26 mouse cellular contexts compared by ENCODE assay signal in the genomic region with DNA sequence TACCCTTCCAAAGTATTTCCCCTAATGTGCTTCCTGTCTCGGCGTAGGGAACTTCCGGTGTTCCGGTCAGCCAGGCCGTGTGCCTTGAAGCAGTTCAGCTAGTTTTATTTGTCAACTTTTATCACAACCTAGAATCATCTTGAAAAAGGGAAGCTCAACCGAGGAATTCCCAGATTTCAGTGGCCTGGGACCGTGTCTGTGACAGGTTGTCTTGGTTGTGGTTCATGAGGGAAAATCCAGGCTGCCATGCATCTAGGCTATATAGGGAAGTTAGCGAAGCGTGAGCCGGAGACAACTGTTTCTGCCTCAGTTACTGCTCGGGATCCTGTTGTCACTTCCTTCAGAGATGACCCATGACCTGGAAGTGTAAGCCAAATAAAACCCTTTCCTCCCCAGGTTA. TPM values are rescaled to one million over a fixed set of nuclear protein-coding genes. Genes with fewer than 3 reads are reported as not detected.
DNase-seq lines count a peak whose midpoint lies in the region; ATAC-seq and TF ChIP-seq lines count a peak whose summit lies in the region.
"Had no signal": no experiment of that assay in that cellular context is flagged by ENCODE, and none has a peak within 500 bp of the region (broad histone marks: within the 10 kb centered on the region; RNA-seq: fewer than 3 reads in every experiment).

No protein-coding gene starts in this region.

- peaks cover 5% of the 10 kb centered on the region for H3K4me1 ChIP-seq in testis, adult 2 months (ENCODE audit: control insufficient read depth, insufficient read depth, low read length)
- peaks cover 5 to 25% of the 10 kb centered on the region in 2 experiments for H3K4me1 ChIP-seq in CH12.LX (ENCODE audit: control insufficient read depth in 1 of 2, insufficient read depth in 2 of 2)
- H3K4me1 ChIP-seq in brown adipose tissue, adult 24 weeks (ENCODE audit: control insufficient read depth, insufficient read depth, insufficient read length, low read length), result 0 out of 2 replicates have a peak, but pooled peaks cover 2% of the 10 kb centered on the region
- H3K4me1 ChIP-seq: embryonic facial prominence, embryonic 12.5 days; forebrain, embryonic 13.5 days; heart, embryonic 15.5 days; hindbrain, embryonic 10.5 days; kidney, embryonic 15.5 days; limb, embryonic 10.5 days; midbrain, embryonic 15.5 days; neural tube, embryonic 13.5 days had no signal

- H3K9me3 ChIP-seq in CH12.LX (replicated peaks; ENCODE audit: low read length), result no peaks in the 10 kb centered on the region
- H3K9me3 ChIP-seq: embryonic facial prominence, embryonic 12.5 days; forebrain, embryonic 13.5 days; heart, embryonic 15.5 days; hindbrain, embryonic 10.5 days; kidney, embryonic 15.5 days; limb, embryonic 10.5 days; midbrain, embryonic 15.5 days; neural tube, embryonic 13.5 days had no signal

- TF ChIP-seq EP300 in CH12.LX (IDR thresholded peaks at IDR 0.05; ENCODE audit: low read length), result no peak

- no peak overlapping the region for H3K4me2 ChIP-seq in CH12.LX (ENCODE audit: insufficient read depth, low read depth, poor library complexity, severe bottlenecking)
- H3K4me2 ChIP-seq: embryonic facial prominence, embryonic 12.5 days; forebrain, embryonic 13.5 days; heart, embryonic 15.5 days; kidney, embryonic 15.5 days; midbrain, embryonic 15.5 days; neural tube, embryonic 13.5 days had no signal

- peak overlapping the region; percentile 39 for H3K27ac ChIP-seq in testis, adult 2 months (ENCODE audit: control insufficient read depth, insufficient read depth, low read depth, low read length)
- no peak overlapping the region for H3K27ac ChIP-seq in CH12.LX (ENCODE audit: insufficient read depth, low read depth)
- 0 out of 2 replicates have a peak overlapping the region, but pooled peaks have one; percentile 26 for H3K27ac ChIP-seq in brown adipose tissue, adult 24 weeks (replicated peaks; ENCODE audit: low read depth, low read length)
- H3K27ac ChIP-seq: embryonic facial prominence, embryonic 12.5 days; forebrain, embryonic 13.5 days; gastrocnemius, adult 2 months; heart, embryonic 15.5 days; hindbrain, embryonic 10.5 days; hindbrain, postnatal 0 days; kidney, embryonic 15.5 days; left cerebral cortex, adult 2 months; limb, embryonic 10.5 days; midbrain, embryonic 15.5 days; neural tube, embryonic 13.5 days had no signal

- TF ChIP-seq RAD21 in CH12.LX (IDR thresholded peaks at IDR 0.05; ENCODE audit: low read depth, low read length), result no peak

- H3K27me3 ChIP-seq in testis, adult 2 months (ENCODE audit: control insufficient read depth, insufficient read depth, low read length), result no peaks in the 10 kb centered on the region
- no peaks in the 10 kb centered on the region for H3K27me3 ChIP-seq in CH12.LX (replicated peaks)
- H3K27me3 ChIP-seq: embryonic facial prominence, embryonic 12.5 days; forebrain, embryonic 13.5 days; heart, embryonic 15.5 days; kidney, embryonic 15.5 days; midbrain, embryonic 15.5 days; neural tube, embryonic 13.5 days had no signal

- dilution Hi-C loops in CH12.LX (cut with MboI; ENCODE audit: extremely low pct_ligation_motif_present, extremely low pct_unique_long_range_greater_than_20kb, low sequenced_read_pairs), result no loop called here

- TF ChIP-seq CTCF in testis, adult 2 months (IDR thresholded peaks at IDR 0.05; ENCODE audit: control insufficient read depth, insufficient read depth, insufficient replicate concordance, low read depth, low read length), result no peak
- no peak for TF ChIP-seq CTCF in CH12.LX (conservative IDR thresholded peaks at IDR 0.05 in 1 of 2, IDR thresholded peaks at IDR 0.05 in 1 of 2; ENCODE audit: low read depth in 2 of 2, low read length in 2 of 2)

- in situ Hi-C loops in CH12.LX (cut with MboI; ENCODE audit: low pct_ligation_motif_present, low pct_unique_long_range_greater_than_20kb, low sequenced_read_pairs), result no loop called here

- peak; percentile 21 for ATAC-seq in megakaryocyte progenitor cell, adult 5-6 weeks (replicated peaks; ENCODE audit: poor library complexity)
- ATAC-seq: forebrain, embryonic 13.5 days; hindbrain, postnatal 0 days; intestine, postnatal 0 days; midbrain, embryonic 15.5 days had no signal

- peak overlapping the region; percentile 84 for H3K4me3 ChIP-seq in testis, adult 2 months (ENCODE audit: control insufficient read depth, low read depth, low read length)
- no peak overlapping the region for H3K4me3 ChIP-seq in CH12.LX (replicated peaks in 1 of 3; ENCODE audit: low read depth in 2 of 3, low read length in 2 of 3, poor library complexity in 1 of 3)
- no peak overlapping the region for H3K4me3 ChIP-seq in brown adipose tissue, adult 24 weeks (ENCODE audit: insufficient read depth, low read depth, low read length)
- H3K4me3 ChIP-seq: embryonic facial prominence, embryonic 12.5 days; forebrain, embryonic 13.5 days; heart, embryonic 15.5 days; hindbrain, embryonic 10.5 days; kidney, embryonic 15.5 days; left cerebral cortex, adult 2 months; limb, embryonic 10.5 days; midbrain, embryonic 15.5 days; myocyte; neural tube, embryonic 13.5 days had no signal

- H3K36me3 ChIP-seq in testis, adult 2 months (ENCODE audit: control insufficient read depth, insufficient read depth, low read length), result no peaks in the 10 kb centered on the region
- H3K36me3 ChIP-seq in CH12.LX (replicated peaks in 1 of 2; ENCODE audit: control insufficient read depth in 1 of 2, insufficient read depth in 1 of 2, low read length in 1 of 2), result no peaks in the 10 kb centered on the region
- H3K36me3 ChIP-seq: embryonic facial prominence, embryonic 12.5 days; heart, embryonic 15.5 days; hindbrain, embryonic 10.5 days; kidney, embryonic 15.5 days; limb, embryonic 10.5 days; midbrain, embryonic 15.5 days; neural tube, embryonic 13.5 days had no signal

- no peak; the same call in 1 of the 2 replicates for TF ChIP-seq POLR2A in testis, adult 2 months (IDR thresholded peaks at IDR 0.05; ENCODE audit: control insufficient read depth, low read depth, low read length)
- no peak for TF ChIP-seq POLR2A in CH12.LX (IDR thresholded peaks at IDR 0.05; ENCODE audit: low read depth, low read length)

- H3K79me2 ChIP-seq in CH12.LX (replicated peaks; ENCODE audit: control insufficient read depth, extremely low read depth, insufficient read depth, poor library complexity, severe bottlenecking), result no peaks in the 10 kb centered on the region

- H3K9ac ChIP-seq in CH12.LX (ENCODE audit: insufficient read depth, low read depth), result no peak overlapping the region
- H3K9ac ChIP-seq: embryonic facial prominence, embryonic 12.5 days; forebrain, embryonic 13.5 days; heart, embryonic 15.5 days; kidney, embryonic 15.5 days; midbrain, embryonic 15.5 days; neural tube, embryonic 13.5 days had no signal

- DNase-seq in testis, postnatal 14 days (ENCODE audit: low spot score), result no peak
- DNase-seq in CH12.LX (ENCODE audit: extremely low read depth), result peak; percentile 9
- no peak for DNase-seq in lung, postnatal 36 days
- DNase-seq in heart, postnatal 4 days, result no peak
- DNase-seq: adrenal gland, postnatal 25 days; cerebellum, adult 11 months; cerebellum, adult 9-11 months; gastrocnemius, adult 2 months; lung, postnatal 10 days; retina, postnatal 1 day; right cerebral cortex, postnatal 25 days had no signal

TF ChIP-seq in CH12.LX, 34 proteins besides CTCF, POLR2A, EP300 and RAD21:
- TF ChIP-seq MAZ (IDR thresholded peaks at IDR 0.05; ENCODE audit: low read depth, low read length) (no peak), ZNF384 (IDR thresholded peaks at IDR 0.05; ENCODE audit: low read depth, low read length) (no peak), RCOR1 (conservative IDR thresholded peaks at IDR 0.05; ENCODE audit: low read depth, low read length) (no peak), MYC (IDR thresholded peaks at IDR 0.05; ENCODE audit: low read depth, low read length) (no peak), UBTF (IDR thresholded peaks at IDR 0.05; ENCODE audit: low read depth, low read length) (no peak), ETS1 (conservative IDR thresholded peaks at IDR 0.05; ENCODE audit: low read depth, low read length) (no peak), TCF12 (IDR thresholded peaks at IDR 0.05; ENCODE audit: low read depth, low read length) (no peak), IRF4 (IDR thresholded peaks at IDR 0.05; ENCODE audit: low read depth, low read length) (no peak), USF2 (conservative IDR thresholded peaks at IDR 0.05; ENCODE audit: low read depth, low read length) (no peak), NRF1 (IDR thresholded peaks at IDR 0.05; ENCODE audit: low read depth, low read length) (no peak), MEF2A (IDR thresholded peaks at IDR 0.05; ENCODE audit: borderline replicate concordance, low read depth, low read length) (no peak), JUN (IDR thresholded peaks at IDR 0.05; ENCODE audit: insufficient read depth, low read depth, low read length) (no peak), ZKSCAN1 (IDR thresholded peaks at IDR 0.05; ENCODE audit: borderline replicate concordance, low read depth, low read length) (no peak), TBP (conservative IDR thresholded peaks at IDR 0.05; ENCODE audit: low read depth, low read length) (no peak), CHD1 (IDR thresholded peaks at IDR 0.05; ENCODE audit: low read depth, low read length) (no peak), BHLHE40 (IDR thresholded peaks at IDR 0.05; ENCODE audit: low read depth, low read length) (no peak), MAFK (IDR thresholded peaks at IDR 0.05; ENCODE audit: insufficient replicate concordance, low read length) (no peak)

RNA-seq across cellular contexts. Expression of a gene that starts 13.3 kb away (rescaled TPM):
- polyA plus RNA-seq in testis, adult 2 months (2012; rRNA removed), result 18.8 and 21.6 TPM in 2 replicates
- total RNA-seq in CH12.LX (2012; rRNA removed), result 6.6 and 11.4 TPM in 2 replicates
- total RNA-seq in CH12.LX (2014; rRNA removed), result 14.7 and 18.3 TPM in 2 replicates
- polyA plus RNA-seq in CH12.LX (2012; ENCODE audit: insufficient read length, low read depth), result 13.6 and 15.2 TPM in 2 replicates
- polyA plus RNA-seq in brown adipose tissue, adult 24 weeks (2012; ENCODE audit: insufficient read depth, insufficient read length, missing spikeins), result 11.1 and 17.8 TPM in 2 replicates
- 13.6 and 16.7 TPM in 2 replicates for total RNA-seq in megakaryocyte progenitor cell, adult 5-6 weeks (2015)
- 10.5 and 11.2 TPM in 2 replicates for total RNA-seq in megakaryocyte progenitor cell, adult 5-6 weeks (2017)
- 100 to 1,000 TPM; 114 to 130 TPM for total RNA-seq in heart, postnatal 4 days (2021)

Comparison
In these comparisons a context has a peak if more than half of its experiments do, and no peak if none do; other contexts are left out.
1. RNA of a gene that starts 13.3 kb away (total RNA-seq): 114 to 130 TPM in heart, postnatal 4 days; 6.6 to 18.3 TPM in CH12.LX and 10.5 to 16.7 TPM in megakaryocyte progenitor cell, adult 5-6 weeks; every median in the first group is over 4 times any median in the second.